Mouse (Mus musculus): ENCODE measurements around the gene Ppfibp1. TPM values are rescaled to one million over a fixed set of nuclear protein-coding genes. Genes with fewer than 3 reads are reported as not detected.

Ppfibp1 gene
- polyA plus RNA-seq, 1 experiment from 2014 or later: 15.9 TPM

GRCm38 (mm10) chr6:146959908-146960680 is 71.8 kb downstream of the Ppfibp1 start:
- no peaks in the 10 kb centered on the region for H3K9me3 ChIP-seq (ENCODE audit: control insufficient read depth, low read length)
- H3K9ac ChIP-seq (ENCODE audit: low read depth, low read length): no peak overlapping the region
- H3K27ac ChIP-seq (ENCODE audit: low read depth, low read length): no peak overlapping the region
- 86% methylated on average over 9 of the region's 9 CpGs for WGBS
- H3K4me1 ChIP-seq (ENCODE audit: control insufficient read depth, insufficient read depth, low read depth, low read length): no peaks in the 10 kb centered on the region; the same call in none of the 2 replicates
- H3K4me3 ChIP-seq (ENCODE audit: low read length): no peak overlapping the region
- no peak overlapping the region for H3K4me2 ChIP-seq (ENCODE audit: low read length)
- no peaks in the 10 kb centered on the region for H3K27me3 ChIP-seq (replicated peaks; ENCODE audit: control insufficient read depth, insufficient read depth, low read length)
- no peaks in the 10 kb centered on the region for H3K36me3 ChIP-seq (ENCODE audit: control insufficient read depth, insufficient read depth, low read length)
- ATAC-seq: no peak

- no peaks in the 10 kb centered on the region for H3K36me3 ChIP-seq (ENCODE audit: control insufficient read depth, insufficient read depth, low read length)
- ATAC-seq: 0 out of 2 replicates have a peak, but pooled peaks have one; percentile 20
- H3K9me3 ChIP-seq (ENCODE audit: control insufficient read depth, low read length): no peaks in the 10 kb centered on the region
- no peak overlapping the region for H3K9ac ChIP-seq (ENCODE audit: low read depth, low read length)
- no peaks in the 10 kb centered on the region for H3K27me3 ChIP-seq (replicated peaks; ENCODE audit: control insufficient read depth, insufficient read depth, low read length)
- H3K4me2 ChIP-seq (ENCODE audit: low read length): no peak overlapping the region
- WGBS: 79% methylated on average over 5 of the region's 5 CpGs
- no peaks in the 10 kb centered on the region; the same call in none of the 2 replicates for H3K4me1 ChIP-seq (ENCODE audit: control insufficient read depth, insufficient read depth, low read depth, low read length)
- no peak overlapping the region for H3K27ac ChIP-seq (ENCODE audit: low read depth, low read length)
- no peak overlapping the region for H3K4me3 ChIP-seq (ENCODE audit: low read length)
Observed at GRCm38 (mm10) chr6:146960956-146961355, 72.7 kb downstream of the Ppfibp1 start.

DNA sequence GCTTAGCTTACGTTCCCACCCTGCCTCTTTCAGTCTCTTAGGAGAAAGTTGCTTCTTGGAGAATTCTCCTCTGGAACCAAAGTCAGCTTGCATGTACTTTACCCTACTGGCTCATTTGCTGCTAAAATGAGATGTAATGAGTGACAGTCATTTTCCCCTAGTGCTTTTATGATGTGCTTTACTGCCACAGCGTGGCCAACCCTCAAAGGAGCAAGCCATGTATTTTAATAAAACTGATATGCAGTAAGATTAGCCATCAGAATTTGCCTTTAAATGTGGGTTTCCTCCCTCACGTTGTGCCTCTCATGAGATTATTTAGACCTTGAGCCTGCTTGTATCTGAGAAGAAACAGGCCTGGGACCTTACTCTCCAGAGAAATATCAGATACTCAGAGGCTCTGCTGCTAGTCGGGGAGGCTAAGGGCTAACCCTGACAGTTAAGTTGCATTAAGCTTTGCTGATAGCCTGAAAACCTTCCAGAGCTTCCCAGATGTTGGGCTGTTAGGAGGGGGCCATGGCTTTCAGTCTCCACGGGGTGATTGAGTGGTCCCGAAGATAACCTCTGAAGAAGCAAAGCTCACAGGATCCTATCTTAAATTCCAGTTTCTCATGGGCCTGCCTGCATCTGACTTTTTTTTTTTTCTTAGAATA is 73.7 kb downstream of the Ppfibp1 start:
- Histone ChIP-seq H3K4me2 (ENCODE audit: low read length) (no peak overlapping the region), H3K36me3 (ENCODE audit: control insufficient read depth, insufficient read depth, low read length) (no peaks in the 10 kb centered on the region), H3K4me3 (ENCODE audit: low read length) (no peak overlapping the region), H3K4me1 (ENCODE audit: control insufficient read depth, insufficient read depth, low read depth, low read length) (no peaks in the 10 kb centered on the region; the same call in 1 of the 2 replicates), H3K27me3 (replicated peaks; ENCODE audit: control insufficient read depth, insufficient read depth, low read length) (no peaks in the 10 kb centered on the region), H3K27ac (ENCODE audit: low read depth, low read length) (no peak overlapping the region), H3K9ac (ENCODE audit: low read depth, low read length) (no peak overlapping the region), H3K9me3 (ENCODE audit: control insufficient read depth, low read length) (no peaks in the 10 kb centered on the region)
- 72% methylated on average over 6 of the region's 6 CpGs for WGBS
- no peak for ATAC-seq

GRCm38 (mm10) chr6:146963396-146964150 is 75.3 kb downstream of the Ppfibp1 start:
- 97% methylated on average over 6 of the region's 6 CpGs for WGBS
- Histone ChIP-seq H3K27ac (ENCODE audit: low read depth, low read length) (no peak overlapping the region), H3K4me2 (ENCODE audit: low read length) (no peak overlapping the region), H3K36me3 (ENCODE audit: control insufficient read depth, insufficient read depth, low read length) (no peaks in the 10 kb centered on the region), H3K9ac (ENCODE audit: low read depth, low read length) (no peak overlapping the region), H3K27me3 (replicated peaks; ENCODE audit: control insufficient read depth, insufficient read depth, low read length) (no peaks in the 10 kb centered on the region), H3K9me3 (ENCODE audit: control insufficient read depth, low read length) (no peaks in the 10 kb centered on the region), H3K4me3 (ENCODE audit: low read length) (no peak overlapping the region), H3K4me1 (ENCODE audit: control insufficient read depth, insufficient read depth, low read depth, low read length) (no peaks in the 10 kb centered on the region; the same call in 1 of the 2 replicates)
- no peak for ATAC-seq

DNA sequence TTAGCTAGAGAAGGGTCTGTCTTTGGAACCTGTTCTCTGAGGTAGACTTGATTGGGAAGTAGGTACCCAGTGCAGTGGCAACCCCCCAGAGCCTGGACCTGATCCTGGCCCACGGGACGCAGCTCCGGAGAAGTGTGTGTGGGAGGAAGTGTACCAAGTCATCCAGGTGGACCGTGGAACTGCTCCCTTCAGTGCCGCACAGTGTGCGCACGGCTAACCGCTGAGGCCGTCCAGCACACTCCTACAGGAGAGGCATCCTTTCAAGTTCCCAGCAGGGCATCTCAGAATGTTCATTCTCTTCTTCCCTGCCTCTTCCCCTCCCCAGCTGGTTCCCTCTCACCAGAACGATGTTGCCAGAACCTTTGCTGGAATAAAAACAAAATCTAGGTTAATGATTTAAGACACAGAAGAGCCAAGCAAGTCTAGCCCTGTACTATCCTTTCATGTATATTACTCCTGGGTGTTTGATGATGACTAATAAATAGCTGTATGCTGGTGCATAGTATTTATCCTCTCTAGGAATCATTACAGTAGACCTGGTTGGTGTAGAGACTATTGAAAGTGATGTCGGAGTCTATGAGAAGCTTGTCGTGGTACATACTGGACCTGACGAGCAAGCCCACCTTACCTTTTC is 77.0 kb downstream of the Ppfibp1 start:
- Histone ChIP-seq H3K27ac (ENCODE audit: low read depth, low read length) (no peak overlapping the region), H3K9me3 (ENCODE audit: control insufficient read depth, low read length) (no peaks in the 10 kb centered on the region), H3K4me1 (ENCODE audit: control insufficient read depth, insufficient read depth, low read depth, low read length) (no peaks in the 10 kb centered on the region; the same call in 1 of the 2 replicates), H3K27me3 (replicated peaks; ENCODE audit: control insufficient read depth, insufficient read depth, low read length) (no peaks in the 10 kb centered on the region), H3K4me3 (ENCODE audit: low read length) (no peak overlapping the region), H3K4me2 (ENCODE audit: low read length) (no peak overlapping the region), H3K9ac (ENCODE audit: low read depth, low read length) (no peak overlapping the region), H3K36me3 (ENCODE audit: control insufficient read depth, insufficient read depth, low read length) (no peaks in the 10 kb centered on the region)
- ATAC-seq: no peak
- 75% methylated on average over 13 of the region's 13 CpGs for WGBS

GRCm38 (mm10) chr6:146966446-146967019 is 78.2 kb downstream of the Ppfibp1 start:
- WGBS: 79% methylated on average over 12 of the region's 12 CpGs
- no peaks in the 10 kb centered on the region for H3K27me3 ChIP-seq (replicated peaks; ENCODE audit: control insufficient read depth, insufficient read depth, low read length)

GRCm38 (mm10) chr6:146967836-146968235 is 79.5 kb downstream of the Ppfibp1 start:
- Histone ChIP-seq H3K27ac (ENCODE audit: low read depth, low read length) (no peak overlapping the region), H3K4me2 (ENCODE audit: low read length) (no peak overlapping the region), H3K36me3 (ENCODE audit: control insufficient read depth, insufficient read depth, low read length) (no peaks in the 10 kb centered on the region), H3K27me3 (replicated peaks; ENCODE audit: control insufficient read depth, insufficient read depth, low read length) (no peaks in the 10 kb centered on the region), H3K9ac (ENCODE audit: low read depth, low read length) (no peak overlapping the region), H3K9me3 (ENCODE audit: control insufficient read depth, low read length) (no peaks in the 10 kb centered on the region), H3K4me3 (ENCODE audit: low read length) (no peak overlapping the region), H3K4me1 (ENCODE audit: control insufficient read depth, insufficient read depth, low read depth, low read length) (no peaks in the 10 kb centered on the region)
- 76% methylated on average over 6 of the region's 6 CpGs for WGBS
- no peak for ATAC-seq

More at GRCm38 (mm10) chr6:146966446-146967019, 78.2 kb downstream of the Ppfibp1 start:
- no peak overlapping the region for H3K9ac ChIP-seq (ENCODE audit: low read depth, low read length)
- no peak for ATAC-seq
- no peak overlapping the region for H3K27ac ChIP-seq (ENCODE audit: low read depth, low read length)
- no peak overlapping the region for H3K4me2 ChIP-seq (ENCODE audit: low read length)
- H3K9me3 ChIP-seq (ENCODE audit: control insufficient read depth, low read length): no peaks in the 10 kb centered on the region
- no peaks in the 10 kb centered on the region for H3K36me3 ChIP-seq (ENCODE audit: control insufficient read depth, insufficient read depth, low read length)
- H3K4me3 ChIP-seq (ENCODE audit: low read length): no peak overlapping the region
- no peaks in the 10 kb centered on the region; the same call in 1 of the 2 replicates for H3K4me1 ChIP-seq (ENCODE audit: control insufficient read depth, insufficient read depth, low read depth, low read length)

GRCm38 (mm10) chr6:146970811-146971210 is 82.5 kb downstream of the Ppfibp1 start:
- 72% methylated on average over 3 of the region's 3 CpGs for WGBS

More at GRCm38 (mm10) chr6:146970811-146971210, 82.5 kb downstream of the Ppfibp1 start:
- Histone ChIP-seq H3K36me3 (ENCODE audit: control insufficient read depth, insufficient read depth, low read length) (no peaks in the 10 kb centered on the region), H3K27me3 (replicated peaks; ENCODE audit: control insufficient read depth, insufficient read depth, low read length) (no peaks in the 10 kb centered on the region), H3K9ac (ENCODE audit: low read depth, low read length) (no peak overlapping the region), H3K27ac (ENCODE audit: low read depth, low read length) (no peak overlapping the region), H3K4me3 (ENCODE audit: low read length) (no peak overlapping the region), H3K9me3 (ENCODE audit: control insufficient read depth, low read length) (no peaks in the 10 kb centered on the region), H3K4me2 (ENCODE audit: low read length) (no peak overlapping the region), H3K4me1 (ENCODE audit: control insufficient read depth, insufficient read depth, low read depth, low read length) (no peaks in the 10 kb centered on the region)
- no peak for ATAC-seq
